Mouse (Mus musculus) ZHBTc4 (cell line): ENCODE data around the gene Ppp4r1.

Source experiments
- DNase-seq: peaks from one replicate; pipeline ENCODE4 v3.0.0-alpha.2; 2011; ENCODE audit warnings: low read depth, low spot score

Gene Ppp4r1

GRCm38 (mm10) chr17:65854006-65854405 lies 71.6 kb downstream of the Ppp4r1 start:
- no peak for DNase-seq

GRCm38 (mm10) chr17:65857617-65858016 lies 75.2 kb downstream of the Ppp4r1 start:
- DNase-seq, result no peak

GRCm38 (mm10) chr17:65862579-65862978 lies 80.2 kb downstream of the Ppp4r1 start:
- peak; percentile 75 for DNase-seq

GRCm38 (mm10) chr17:65863830-65864229 lies 81.5 kb downstream of the Ppp4r1 start:
- no peak for DNase-seq

GRCm38 (mm10) chr17:65864742-65865141 lies 82.4 kb downstream of the Ppp4r1 start:
- DNase-seq, result peak; percentile 74

GRCm38 (mm10) chr17:65865265-65865664 lies 82.9 kb downstream of the Ppp4r1 start:
- no peak for DNase-seq

- DNase-seq, result no peak
Measured at GRCm38 (mm10) chr17:65866201-65866600, 83.8 kb downstream of the Ppp4r1 start.

- DNase-seq, result peak; percentile 55
Measured at GRCm38 (mm10) chr17:65867996-65868395, 85.6 kb downstream of the Ppp4r1 start.

GRCm38 (mm10) chr17:65869720-65870119 lies 87.3 kb downstream of the Ppp4r1 start:
- DNase-seq, result peak; percentile 55

- peak; percentile 95 for DNase-seq
Measured at GRCm38 (mm10) chr17:65870146-65870545, 87.8 kb downstream of the Ppp4r1 start.

GRCm38 (mm10) chr17:65871641-65872041 lies 89.3 kb downstream of the Ppp4r1 start:
- DNase-seq, result no peak

GRCm38 (mm10) chr17:65872051-65872450 lies 89.7 kb downstream of the Ppp4r1 start:
- DNase-seq, result no peak

- DNase-seq, result peak; percentile 85
Measured at GRCm38 (mm10) chr17:65872652-65873051, 90.3 kb downstream of the Ppp4r1 start.

- no peak for DNase-seq
Measured at GRCm38 (mm10) chr17:65873156-65873555, 90.8 kb downstream of the Ppp4r1 start.

- peak; percentile 65 for DNase-seq
Measured at GRCm38 (mm10) chr17:65873834-65874233, 91.5 kb downstream of the Ppp4r1 start.

- peak; percentile 80 for DNase-seq
Measured at GRCm38 (mm10) chr17:65877026-65877425, 94.7 kb downstream of the Ppp4r1 start.

- DNase-seq, result peak; percentile 71
Measured at GRCm38 (mm10) chr17:65884061-65884669, 101.8 kb downstream of the Ppp4r1 start.

GRCm38 (mm10) chr17:65884691-65885397 lies 102.5 kb downstream of the Ppp4r1 start:
- peak; percentile 100 for DNase-seq

GRCm38 (mm10) chr17:65885398-65885696 lies 103.0 kb downstream of the Ppp4r1 start:
- DNase-seq, result no peak

- no peak for DNase-seq
Measured at GRCm38 (mm10) chr17:65885697-65886529, 103.5 kb downstream of the Ppp4r1 start, which contains the start of gene Ralbp1. Gene Ralbp1 (minus strand): TSS chr17:65885798.

GRCm38 (mm10) chr17:65886571-65886970 lies 104.2 kb downstream of the Ppp4r1 start:
- DNase-seq, result no peak

GRCm38 (mm10) chr17:65889476-65889875 lies 107.1 kb downstream of the Ppp4r1 start:
- DNase-seq, result no peak
